Mouse (Mus musculus): Measurements from ENCODE around the gene Otoa. TPM values are rescaled to one million over a fixed set of nuclear protein-coding genes. Genes with fewer than 3 reads are reported as not detected.

Otoa gene
- polyA plus RNA-seq, 1 experiment = 0.32 TPM

GRCm38 (mm10) chr7:121045671-121046453, 35.6 kb upstream of the Otoa start:
- H3K27ac ChIP-seq (ENCODE audit: insufficient read depth, low read length) = peak overlapping the region; percentile 75
- TF ChIP-seq CTCF (IDR thresholded peaks at IDR 0.05; ENCODE audit: borderline replicate concordance, insufficient read depth, low read length) = no peak
- H3K4me1 ChIP-seq (ENCODE audit: control insufficient read depth, insufficient read depth, low read length) = peaks cover 25% of the 10 kb centered on the region
- no peak overlapping the region for H3K4me3 ChIP-seq (ENCODE audit: insufficient read depth, low read length)

GRCm38 (mm10) chr7:121047624-121048023, 33.8 kb upstream of the Otoa start:
- Histone ChIP-seq H3K27ac (ENCODE audit: insufficient read depth, low read length) (no peak overlapping the region), H3K4me3 (ENCODE audit: insufficient read depth, low read length) (no peak overlapping the region), H3K4me1 (ENCODE audit: control insufficient read depth, insufficient read depth, low read length) (peaks cover 18% of the 10 kb centered on the region)
- TF ChIP-seq CTCF (IDR thresholded peaks at IDR 0.05; ENCODE audit: borderline replicate concordance, insufficient read depth, low read length) (no peak), POLR2A (IDR thresholded peaks at IDR 0.05; ENCODE audit: low read depth, low read length) (no peak)

GRCm38 (mm10) chr7:121053071-121053470, 28.4 kb upstream of the Otoa start:
- H3K4me1 ChIP-seq (ENCODE audit: control insufficient read depth, insufficient read depth, low read length) = peaks cover 7% of the 10 kb centered on the region
- TF ChIP-seq CTCF (IDR thresholded peaks at IDR 0.05; ENCODE audit: borderline replicate concordance, insufficient read depth, low read length) (no peak), POLR2A (IDR thresholded peaks at IDR 0.05; ENCODE audit: low read depth, low read length) (no peak)

GRCm38 (mm10) chr7:121059477-121060218, 21.8 kb upstream of the Otoa start:
- Histone ChIP-seq H3K27ac (ENCODE audit: insufficient read depth, low read length) (no peak overlapping the region), H3K4me1 (ENCODE audit: control insufficient read depth, insufficient read depth, low read length) (no peaks in the 10 kb centered on the region), H3K4me3 (ENCODE audit: insufficient read depth, low read length) (no peak overlapping the region)
- TF ChIP-seq POLR2A (IDR thresholded peaks at IDR 0.05; ENCODE audit: low read depth, low read length) (no peak), CTCF (IDR thresholded peaks at IDR 0.05; ENCODE audit: borderline replicate concordance, insufficient read depth, low read length) (no peak)

More at GRCm38 (mm10) chr7:121053071-121053470, 28.4 kb upstream of the Otoa start:
- Histone ChIP-seq H3K4me3 (ENCODE audit: insufficient read depth, low read length) (no peak overlapping the region), H3K27ac (ENCODE audit: insufficient read depth, low read length) (no peak overlapping the region)

- H3K4me1 ChIP-seq (ENCODE audit: control insufficient read depth, insufficient read depth, low read length) = no peaks in the 10 kb centered on the region
- no peak overlapping the region for H3K27ac ChIP-seq (ENCODE audit: insufficient read depth, low read length)
- TF ChIP-seq POLR2A (IDR thresholded peaks at IDR 0.05; ENCODE audit: low read depth, low read length) = no peak
- no peak for TF ChIP-seq CTCF (IDR thresholded peaks at IDR 0.05; ENCODE audit: borderline replicate concordance, insufficient read depth, low read length)
Measured at GRCm38 (mm10) chr7:121064309-121064708, 17.1 kb upstream of the Otoa start.

GRCm38 (mm10) chr7:121071276-121071675, 10.2 kb upstream of the Otoa start:
- Histone ChIP-seq H3K4me1 (ENCODE audit: control insufficient read depth, insufficient read depth, low read length) (peaks cover 13% of the 10 kb centered on the region), H3K27ac (ENCODE audit: insufficient read depth, low read length) (no peak overlapping the region), H3K4me3 (ENCODE audit: insufficient read depth, low read length) (no peak overlapping the region)
- TF ChIP-seq POLR2A (IDR thresholded peaks at IDR 0.05; ENCODE audit: low read depth, low read length) (no peak), CTCF (IDR thresholded peaks at IDR 0.05; ENCODE audit: borderline replicate concordance, insufficient read depth, low read length) (no peak)

More at GRCm38 (mm10) chr7:121064309-121064708, 17.1 kb upstream of the Otoa start:
- H3K4me3 ChIP-seq (ENCODE audit: insufficient read depth, low read length) = no peak overlapping the region

GRCm38 (mm10) chr7:121072506-121072905, 8.9 kb upstream of the Otoa start:
- no peak for TF ChIP-seq CTCF (IDR thresholded peaks at IDR 0.05; ENCODE audit: borderline replicate concordance, insufficient read depth, low read length)
- no peak for TF ChIP-seq POLR2A (IDR thresholded peaks at IDR 0.05; ENCODE audit: low read depth, low read length)
- H3K27ac ChIP-seq (ENCODE audit: insufficient read depth, low read length) = no peak overlapping the region
- H3K4me3 ChIP-seq (ENCODE audit: insufficient read depth, low read length) = no peak overlapping the region
- H3K4me1 ChIP-seq (ENCODE audit: control insufficient read depth, insufficient read depth, low read length) = peaks cover 13% of the 10 kb centered on the region

GRCm38 (mm10) chr7:121074281-121074680, 7.2 kb upstream of the Otoa start, which contains the start of gene Igsf6:
TSS of gene Igsf6 (minus strand) at chr7:121074572.
- Histone ChIP-seq H3K4me1 (ENCODE audit: control insufficient read depth, insufficient read depth, low read length) (peaks cover 13% of the 10 kb centered on the region), H3K27ac (ENCODE audit: insufficient read depth, low read length) (no peak within 1 kb of the TSS), H3K4me3 (ENCODE audit: insufficient read depth, low read length) (no peak within 1 kb of the TSS)
- TF ChIP-seq CTCF (IDR thresholded peaks at IDR 0.05; ENCODE audit: borderline replicate concordance, insufficient read depth, low read length) = no peak

- H3K27ac ChIP-seq (ENCODE audit: insufficient read depth, low read length) = no peak overlapping the region
- no peak overlapping the region for H3K4me3 ChIP-seq (ENCODE audit: insufficient read depth, low read length)
- no peak for TF ChIP-seq CTCF (IDR thresholded peaks at IDR 0.05; ENCODE audit: borderline replicate concordance, insufficient read depth, low read length)
- TF ChIP-seq POLR2A (IDR thresholded peaks at IDR 0.05; ENCODE audit: low read depth, low read length) = no peak
- peaks cover 13% of the 10 kb centered on the region for H3K4me1 ChIP-seq (ENCODE audit: control insufficient read depth, insufficient read depth, low read length)
Measured at GRCm38 (mm10) chr7:121074801-121075400, 6.5 kb upstream of the Otoa start.

All from embryonic fibroblast, embryonic 13.5 days (primary cell).